Mouse (Mus musculus): Measurements from ENCODE around the gene Wwox.

DNA sequence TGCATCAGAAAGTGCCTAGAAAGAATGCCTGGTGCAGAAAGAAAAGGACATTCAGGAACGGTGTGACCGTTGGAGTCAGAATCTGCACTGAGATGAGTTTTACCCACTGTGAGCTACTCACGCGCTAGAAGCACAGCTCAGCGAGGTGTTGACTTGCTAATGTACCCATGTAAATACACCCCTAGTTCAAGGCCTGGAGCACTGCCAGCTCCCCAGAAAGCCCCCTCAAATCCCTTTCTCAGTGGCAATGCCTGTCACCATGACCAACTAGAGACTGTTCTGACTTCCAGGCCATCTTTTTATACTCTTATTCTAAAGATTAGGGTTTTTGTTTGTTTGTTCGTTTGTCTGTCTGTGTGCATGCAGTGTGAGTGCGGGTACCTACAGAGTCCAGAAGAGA is 686.6 kb downstream of the Wwox start:
- no peak for TF ChIP-seq ZNF384 (IDR thresholded peaks at IDR 0.05; ENCODE audit: low read depth, low read length)
- TF ChIP-seq MAFK (IDR thresholded peaks at IDR 0.05; ENCODE audit: insufficient read depth, low read depth, low read length): no peak
- TF ChIP-seq ZC3H11A (IDR thresholded peaks at IDR 0.05; ENCODE audit: borderline replicate concordance, low read depth, low read length): no peak

Data from ES-E14 (cell line).